Comparison of ENCODE assay signal across 23 mouse cellular contexts in the genomic region with DNA sequence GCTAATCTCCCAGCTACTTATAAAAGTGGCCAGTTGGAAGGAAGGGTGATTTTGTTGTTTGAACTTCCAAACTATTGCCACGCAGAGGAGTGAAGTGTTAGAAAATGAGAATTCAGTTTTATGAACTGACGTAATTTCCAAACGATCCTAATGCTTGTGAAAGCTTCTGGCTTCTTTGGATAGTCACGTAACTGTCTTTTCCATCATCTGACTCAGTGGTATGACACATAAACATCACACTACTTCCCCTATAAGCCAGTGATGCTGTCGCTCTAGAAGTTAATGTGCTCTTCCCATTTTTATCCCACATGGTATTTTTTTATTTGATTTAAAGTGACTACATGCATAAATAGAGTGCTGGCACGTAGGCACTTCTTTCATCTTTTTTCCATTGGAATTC.
"Had no signal": no experiment of that assay in that cellular context is flagged by ENCODE, and none has a peak within 500 bp of the region (broad histone marks: within the 10 kb centered on the region; RNA-seq: fewer than 3 reads in every experiment).

No protein-coding gene starts in this region.

- H3K27ac ChIP-seq: intestine, embryonic 15.5 days; kidney, embryonic 15.5 days; limb, embryonic 10.5 days; limb, embryonic 13.5 days; liver, embryonic 14.5 days; neural tube, embryonic 12.5 days; neural tube, embryonic 15.5 days; stomach, postnatal 0 days had no signal

- H3K4me3 ChIP-seq: intestine, embryonic 15.5 days; kidney, embryonic 15.5 days; limb, embryonic 10.5 days; limb, embryonic 13.5 days; neural tube, embryonic 12.5 days; neural tube, embryonic 15.5 days had no signal

- ATAC-seq: intestine, embryonic 15.5 days; liver, postnatal 0 days had no signal

- DNase-seq: kidney, adult 11 months; kidney, adult 8-10 months; kidney, postnatal 10 days; kidney, postnatal 36 days; liver; liver, postnatal 0 days; lung, embryonic 14.5 days; lung, postnatal 10 days; lung, postnatal 4 days; midbrain, embryonic 14.5 days; right cerebral cortex, adult 18-20 months; right cerebral cortex, postnatal 14 days; right cerebral cortex, postnatal 4 days; thymus, adult 2 months; thymus, postnatal 14 days had no signal
